Mouse (Mus musculus): ENCODE data around the gene Pfdn5. TPM values are rescaled to one million over a fixed set of nuclear protein-coding genes. Genes with fewer than 3 reads are reported as not detected.
A peak's percentile ranks its signal among the peaks of the same experiment; 100 is the strongest.
"Not testable (repeated sequence)": the region's sequence is repeated elsewhere in the genome, so short reads cannot be mapped to it uniquely, and the experiment has no call there.

Pfdn5 gene
- polyA plus RNA-seq, 1 experiment from 2014 or later, result 562 TPM

DNA sequence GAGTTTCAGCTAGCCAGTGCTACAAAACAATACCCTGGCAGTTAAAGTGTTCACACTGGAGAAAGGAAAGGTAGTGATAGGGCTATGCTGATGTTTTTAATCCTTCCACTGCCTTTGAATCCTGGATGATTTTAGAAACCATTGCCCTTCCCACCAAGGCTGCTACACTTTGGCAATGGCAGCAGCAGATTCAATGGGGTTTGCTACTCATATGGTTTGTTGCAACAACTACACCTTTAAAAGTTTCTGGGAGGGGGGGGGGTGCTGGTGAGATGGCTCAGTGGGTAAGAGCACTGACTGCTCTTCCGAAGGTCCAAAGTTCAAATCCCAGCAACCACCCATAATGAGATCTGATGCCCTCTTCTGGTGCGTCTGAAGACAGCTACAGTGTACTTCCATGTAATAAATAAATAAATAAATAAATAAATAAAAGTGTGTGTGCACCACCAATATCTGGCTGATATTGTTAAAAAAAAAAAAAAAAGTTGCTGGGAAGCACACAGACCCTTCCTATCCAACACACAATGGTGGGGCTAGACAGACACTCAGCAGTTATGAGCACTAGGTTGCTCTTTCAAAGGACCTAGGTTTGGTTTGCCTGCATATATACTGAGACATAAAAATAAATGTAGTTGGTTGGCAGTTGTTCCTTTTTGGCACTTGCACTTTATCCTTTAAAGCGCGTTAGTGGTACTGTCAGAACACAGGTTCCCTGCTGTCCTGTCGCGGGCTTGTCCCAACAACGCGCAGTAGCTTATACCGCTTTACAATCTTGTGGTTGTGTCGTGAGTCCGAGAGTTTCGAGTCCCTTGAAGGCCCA, 1.1 kb upstream of the Pfdn5 start:
- Histone ChIP-seq H3K27ac (replicated peaks; ENCODE audit: low read depth, low read length) (no peak overlapping the region), H3K36me3 (ENCODE audit: control insufficient read depth, insufficient read depth, low read length) (peaks cover 33% of the 10 kb centered on the region; the same call in 1 of the 2 replicates), H3K4me1 (ENCODE audit: control insufficient read depth, insufficient read depth, low read length) (peaks cover 8% of the 10 kb centered on the region), H3K9me3 (ENCODE audit: control insufficient read depth, low read length) (no peaks in the 10 kb centered on the region), H3K9ac (replicated peaks; ENCODE audit: low read length) (no peak overlapping the region), H3K4me3 (replicated peaks; ENCODE audit: low read depth, low read length) (no peak overlapping the region), H3K27me3 (ENCODE audit: control insufficient read depth, insufficient read depth, low read length) (no peaks in the 10 kb centered on the region), H3K4me2 (ENCODE audit: low read length) (peak overlapping the region; percentile 74)
- 76% methylated on average over 12 of the region's 12 CpGs for WGBS
- DNase-seq (no peak), ATAC-seq (ENCODE audit: low FRiP score, low TSS enrichment) (no peak)

DNA sequence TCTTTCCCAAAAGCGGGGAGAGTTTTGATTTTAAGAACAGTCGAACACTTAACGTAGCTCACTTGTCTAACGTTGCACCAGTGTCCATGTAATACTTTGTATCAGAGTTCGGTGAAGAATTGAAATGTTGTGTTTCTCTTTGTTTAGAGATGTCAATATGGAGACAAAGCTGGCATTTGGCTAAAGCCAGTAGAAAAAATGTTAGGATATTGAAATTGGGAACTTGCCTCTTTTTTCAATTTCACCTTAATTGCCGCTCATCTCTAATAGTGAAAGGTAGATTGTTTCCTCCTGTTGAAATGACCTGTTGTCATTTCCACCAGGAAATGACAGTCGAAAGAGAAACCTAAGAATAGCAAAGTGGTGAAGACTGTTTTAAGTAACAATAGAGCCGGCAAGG, 976 bp downstream of the Pfdn5 start:
- H3K4me1 ChIP-seq (ENCODE audit: control insufficient read depth, insufficient read depth, low read length), result peaks cover 12% of the 10 kb centered on the region
- no peak overlapping the region for H3K27ac ChIP-seq (replicated peaks; ENCODE audit: low read depth, low read length)
- H3K27me3 ChIP-seq (ENCODE audit: control insufficient read depth, insufficient read depth, low read length), result no peaks in the 10 kb centered on the region
- peak overlapping the region; percentile 74 for H3K4me2 ChIP-seq (ENCODE audit: low read length)
- H3K4me3 ChIP-seq (replicated peaks; ENCODE audit: low read depth, low read length), result peak overlapping the region; percentile 94
- DNase-seq (no peak), ATAC-seq (ENCODE audit: low FRiP score, low TSS enrichment) (no peak)
- no peaks in the 10 kb centered on the region for H3K9me3 ChIP-seq (ENCODE audit: control insufficient read depth, low read length)
- H3K9ac ChIP-seq (replicated peaks; ENCODE audit: low read length), result peak overlapping the region; percentile 79
- 72% methylated on average over 8 of the region's 8 CpGs for WGBS
- peaks cover 33% of the 10 kb centered on the region for H3K36me3 ChIP-seq (ENCODE audit: control insufficient read depth, insufficient read depth, low read length)

DNA sequence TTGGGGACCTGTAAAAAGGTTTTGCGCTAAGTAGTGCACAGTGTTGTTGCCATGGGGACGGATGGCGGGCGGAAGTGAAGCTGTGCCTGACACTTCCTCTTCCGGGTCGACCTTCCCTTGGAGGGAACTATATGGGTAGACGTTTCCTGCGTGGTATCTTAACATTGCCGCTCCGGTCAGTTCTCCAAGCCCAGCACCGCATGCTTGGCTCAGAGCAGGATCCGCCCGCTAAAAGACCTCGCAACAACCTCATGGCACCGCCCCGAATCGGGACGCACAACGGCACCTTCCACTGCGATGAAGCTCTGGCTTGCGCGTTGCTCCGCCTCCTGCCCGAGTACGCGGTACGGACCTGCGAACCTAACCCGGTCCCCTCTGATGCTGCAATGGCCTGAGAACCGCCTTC, 5.7 kb downstream of the Pfdn5 start, which contains the start of gene Myg1:
TSS of gene Myg1 (plus strand) at position 100 of the 406 bp plus-strand sequence.
- peak; percentile 90 for ATAC-seq (ENCODE audit: low FRiP score, low TSS enrichment)
- H3K4me2 ChIP-seq (ENCODE audit: low read length), result peak within 1 kb of the TSS; percentile 92
- under 1% methylated on average over 30 of the region's 30 CpGs for WGBS

DNA sequence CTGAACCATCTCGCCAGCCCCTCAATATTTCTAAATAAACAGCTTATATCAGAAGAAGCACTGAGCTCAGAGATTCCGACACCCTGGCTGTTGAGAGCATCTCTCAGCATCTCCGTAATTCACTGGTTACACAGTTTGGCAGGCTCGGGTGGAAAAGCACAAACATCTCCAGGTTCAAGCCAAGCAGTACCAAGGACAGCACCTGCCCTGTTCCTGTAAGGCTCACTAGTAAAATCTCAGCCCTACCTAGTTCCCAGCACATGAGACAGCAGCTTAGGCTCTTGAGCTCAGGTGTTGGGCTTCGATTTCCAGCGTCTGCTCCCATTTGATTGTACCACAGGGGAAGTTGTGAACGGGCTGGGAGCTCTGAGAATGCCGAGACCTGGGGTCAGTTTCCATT, 9.3 kb downstream of the Pfdn5 start:
- H3K27ac ChIP-seq (replicated peaks; ENCODE audit: low read depth, low read length), result no peak overlapping the region
- no peak overlapping the region for H3K9ac ChIP-seq (replicated peaks; ENCODE audit: low read length)
- H3K36me3 ChIP-seq (ENCODE audit: control insufficient read depth, insufficient read depth, low read length), result peaks cover 68% of the 10 kb centered on the region
- no peak overlapping the region for H3K4me3 ChIP-seq (replicated peaks; ENCODE audit: low read depth, low read length)
- no peaks in the 10 kb centered on the region for H3K27me3 ChIP-seq (ENCODE audit: control insufficient read depth, insufficient read depth, low read length)
- no peaks in the 10 kb centered on the region for H3K9me3 ChIP-seq (ENCODE audit: control insufficient read depth, low read length)
- WGBS, result 88% methylated on average over 8 of the region's 8 CpGs
- no peak overlapping the region for H3K4me2 ChIP-seq (ENCODE audit: low read length)
- ATAC-seq (ENCODE audit: low FRiP score, low TSS enrichment) (no peak), DNase-seq (no peak)
- H3K4me1 ChIP-seq (ENCODE audit: control insufficient read depth, insufficient read depth, low read length), result peaks cover 16% of the 10 kb centered on the region

More for the DNA sequence above, 5.7 kb downstream of the Pfdn5 start, which contains the start of gene Myg1:
- Histone ChIP-seq H3K9ac (replicated peaks; ENCODE audit: low read length) (peak within 1 kb of the TSS; percentile 72), H3K27me3 (ENCODE audit: control insufficient read depth, insufficient read depth, low read length) (no peaks in the 10 kb centered on the region), H3K4me3 (replicated peaks; ENCODE audit: low read depth, low read length) (peak within 1 kb of the TSS; percentile 77), H3K4me1 (ENCODE audit: control insufficient read depth, insufficient read depth, low read length) (peaks cover 23% of the 10 kb centered on the region), H3K27ac (replicated peaks; ENCODE audit: low read depth, low read length) (peak within 1 kb of the TSS; percentile 55), H3K36me3 (ENCODE audit: control insufficient read depth, insufficient read depth, low read length) (peaks cover 59% of the 10 kb centered on the region), H3K9me3 (ENCODE audit: control insufficient read depth, low read length) (no peaks in the 10 kb centered on the region)
- peak; percentile 95 for DNase-seq

DNA sequence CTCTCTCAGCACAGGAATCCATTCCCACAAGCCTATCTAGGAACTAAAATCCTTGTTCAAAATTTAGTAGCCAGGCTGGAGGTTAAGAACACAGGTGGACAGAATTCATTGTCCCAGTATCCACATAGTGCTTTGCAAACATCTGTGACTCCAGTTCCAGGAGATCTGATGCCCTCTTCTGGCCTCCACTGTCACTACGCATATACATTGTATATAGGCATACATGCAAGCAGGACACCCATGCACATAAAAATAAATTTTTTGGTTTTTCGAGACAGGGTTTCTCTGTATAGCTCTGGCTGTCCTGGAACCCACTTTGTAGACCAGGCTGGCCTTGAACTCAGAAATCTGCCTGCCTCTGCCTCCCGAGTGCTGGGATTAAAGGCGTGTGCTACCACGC, 10.0 kb downstream of the Pfdn5 start:
- DNase-seq, result peak; percentile 53
- peaks cover 64% of the 10 kb centered on the region for H3K36me3 ChIP-seq (ENCODE audit: control insufficient read depth, insufficient read depth, low read length)
- not testable (repeated sequence) for H3K27ac ChIP-seq (replicated peaks; ENCODE audit: low read depth, low read length); H3K27me3 ChIP-seq (ENCODE audit: control insufficient read depth, insufficient read depth, low read length); H3K4me3 ChIP-seq (replicated peaks; ENCODE audit: low read depth, low read length); H3K9me3 ChIP-seq (ENCODE audit: control insufficient read depth, low read length); H3K4me2 ChIP-seq (ENCODE audit: low read length); H3K9ac ChIP-seq (replicated peaks; ENCODE audit: low read length); ATAC-seq (ENCODE audit: low FRiP score, low TSS enrichment)
- peaks cover 16% of the 10 kb centered on the region for H3K4me1 ChIP-seq (ENCODE audit: control insufficient read depth, insufficient read depth, low read length)
- 91% methylated on average over 5 of the region's 5 CpGs for WGBS

DNA sequence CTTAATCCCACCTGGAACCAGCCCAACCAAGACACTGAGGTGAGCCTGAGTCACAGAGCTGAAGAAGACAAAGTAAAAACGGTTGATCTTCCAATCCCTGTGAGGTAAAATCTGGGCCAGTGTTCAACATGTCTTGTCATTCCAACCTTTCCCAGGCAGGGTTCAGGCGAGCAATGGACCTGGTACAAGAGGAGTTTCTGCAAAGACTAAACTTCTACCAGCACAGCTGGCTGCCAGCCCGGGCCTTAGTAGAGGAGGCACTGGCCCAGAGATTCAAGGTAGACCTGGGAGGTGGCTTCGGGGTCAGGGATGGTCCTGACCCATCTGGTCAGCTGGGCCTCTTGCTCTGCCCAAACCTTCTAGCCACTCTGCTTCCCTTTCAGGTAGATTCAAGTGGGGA, 11.0 kb downstream of the Pfdn5 start:
- no peak overlapping the region for H3K9ac ChIP-seq (replicated peaks; ENCODE audit: low read length)
- no peak for DNase-seq
- H3K27me3 ChIP-seq (ENCODE audit: control insufficient read depth, insufficient read depth, low read length), result no peaks in the 10 kb centered on the region
- no peak overlapping the region for H3K27ac ChIP-seq (replicated peaks; ENCODE audit: low read depth, low read length)
- no peak overlapping the region for H3K4me2 ChIP-seq (ENCODE audit: low read length)
- H3K36me3 ChIP-seq (ENCODE audit: control insufficient read depth, insufficient read depth, low read length), result peaks cover 64% of the 10 kb centered on the region
- H3K4me1 ChIP-seq (ENCODE audit: control insufficient read depth, insufficient read depth, low read length), result peaks cover 12% of the 10 kb centered on the region
- no peaks in the 10 kb centered on the region for H3K9me3 ChIP-seq (ENCODE audit: control insufficient read depth, low read length)
- H3K4me3 ChIP-seq (replicated peaks; ENCODE audit: low read depth, low read length), result no peak overlapping the region
- no peak for ATAC-seq (ENCODE audit: low FRiP score, low TSS enrichment)
- WGBS, result 86% methylated on average over 4 of the region's 4 CpGs

DNA sequence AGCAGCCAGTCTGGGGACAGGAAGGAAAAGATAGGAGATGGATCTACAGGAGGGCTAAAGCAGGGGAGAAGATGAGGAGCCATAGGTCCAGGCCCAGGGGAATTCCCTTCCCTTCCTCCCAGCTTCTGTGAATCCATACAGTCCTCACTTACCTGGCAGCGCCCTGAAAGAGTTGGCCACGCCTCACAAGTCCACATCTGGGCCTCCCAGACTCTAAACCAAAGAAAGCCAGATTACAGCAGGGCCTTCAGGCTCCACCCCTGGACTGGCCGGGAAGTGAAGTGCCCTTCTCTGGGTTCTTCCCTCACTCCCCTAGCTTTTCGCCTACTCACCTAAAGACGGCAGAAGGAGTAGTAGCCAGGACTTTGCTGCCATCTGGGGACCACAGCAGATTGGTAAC, 13.7 kb downstream of the Pfdn5 start:
- no peaks in the 10 kb centered on the region for H3K27me3 ChIP-seq (ENCODE audit: control insufficient read depth, insufficient read depth, low read length)
- no peak overlapping the region for H3K9ac ChIP-seq (replicated peaks; ENCODE audit: low read length)
- H3K9me3 ChIP-seq (ENCODE audit: control insufficient read depth, low read length), result no peaks in the 10 kb centered on the region
- H3K4me2 ChIP-seq (ENCODE audit: low read length), result no peak overlapping the region
- peaks cover 49% of the 10 kb centered on the region for H3K36me3 ChIP-seq (ENCODE audit: control insufficient read depth, insufficient read depth, low read length)
- H3K4me1 ChIP-seq (ENCODE audit: control insufficient read depth, insufficient read depth, low read length), result no peaks in the 10 kb centered on the region
- no peak overlapping the region for H3K4me3 ChIP-seq (replicated peaks; ENCODE audit: low read depth, low read length)
- ATAC-seq (ENCODE audit: low FRiP score, low TSS enrichment) (no peak), DNase-seq (no peak)
- 79% methylated on average over 5 of the region's 5 CpGs for WGBS
- no peak overlapping the region for H3K27ac ChIP-seq (replicated peaks; ENCODE audit: low read depth, low read length)

DNA sequence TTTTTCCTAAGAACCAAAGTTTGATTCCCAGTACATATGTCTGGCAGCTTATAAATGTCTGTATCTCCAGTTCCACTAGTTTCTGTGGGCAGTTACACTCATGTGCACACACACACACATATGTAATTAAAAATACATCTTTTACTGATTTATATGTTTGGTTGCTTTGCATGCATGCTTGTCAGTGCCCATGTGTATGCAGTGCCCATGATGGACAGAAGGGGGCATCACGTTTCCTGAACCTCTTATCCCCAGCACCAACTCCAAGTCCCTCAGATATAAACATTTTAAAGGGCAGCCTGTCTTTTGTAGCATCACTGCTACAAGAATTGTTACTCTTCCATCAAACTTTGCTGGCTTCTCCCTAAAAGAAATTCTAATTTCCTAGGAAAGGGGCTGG, 15.7 kb downstream of the Pfdn5 start:
- no peak overlapping the region for H3K9ac ChIP-seq (replicated peaks; ENCODE audit: low read length)
- no peak for ATAC-seq (ENCODE audit: low FRiP score, low TSS enrichment)
- H3K27ac ChIP-seq (replicated peaks; ENCODE audit: low read depth, low read length), result no peak overlapping the region
- no peak overlapping the region for H3K4me3 ChIP-seq (replicated peaks; ENCODE audit: low read depth, low read length)
- H3K4me1 ChIP-seq (ENCODE audit: control insufficient read depth, insufficient read depth, low read length), result no peaks in the 10 kb centered on the region
- peaks cover 39% of the 10 kb centered on the region for H3K36me3 ChIP-seq (ENCODE audit: control insufficient read depth, insufficient read depth, low read length)
- H3K27me3 ChIP-seq (ENCODE audit: control insufficient read depth, insufficient read depth, low read length), result no peaks in the 10 kb centered on the region
- DNase-seq, result peak; percentile 66
- H3K4me2 ChIP-seq (ENCODE audit: low read length), result no peak overlapping the region
- H3K9me3 ChIP-seq (ENCODE audit: control insufficient read depth, low read length), result no peaks in the 10 kb centered on the region
- 8% methylated on average over 1 of the region's 1 CpGs for WGBS

DNA sequence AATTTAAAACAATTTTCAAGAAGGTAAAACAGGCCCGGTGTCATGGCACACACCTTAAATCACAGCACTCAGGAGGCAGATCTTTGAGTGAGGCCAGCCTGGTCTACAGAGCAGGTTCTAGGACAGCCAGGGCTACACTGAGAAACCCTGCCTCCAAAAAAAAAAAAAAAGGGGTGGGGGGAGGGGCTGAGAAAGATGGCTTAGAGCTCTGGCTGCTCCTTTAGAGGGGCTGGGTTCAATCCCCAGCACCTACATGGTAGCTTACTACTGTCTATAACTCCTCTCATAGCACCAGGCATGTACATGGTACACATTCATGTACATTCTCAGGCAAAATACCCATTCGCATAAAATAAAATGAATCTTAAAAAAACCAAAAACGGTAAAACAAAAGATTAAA, 18.6 kb downstream of the Pfdn5 start:
- no peak overlapping the region for H3K9ac ChIP-seq (replicated peaks; ENCODE audit: low read length)
- no peaks in the 10 kb centered on the region for H3K27me3 ChIP-seq (ENCODE audit: control insufficient read depth, insufficient read depth, low read length)
- H3K4me1 ChIP-seq (ENCODE audit: control insufficient read depth, insufficient read depth, low read length), result no peaks in the 10 kb centered on the region
- no peak for DNase-seq
- peaks cover 15% of the 10 kb centered on the region for H3K36me3 ChIP-seq (ENCODE audit: control insufficient read depth, insufficient read depth, low read length)
- H3K9me3 ChIP-seq (ENCODE audit: control insufficient read depth, low read length), result no peaks in the 10 kb centered on the region
- 92% methylated on average over 3 of the region's 3 CpGs for WGBS
- no peak overlapping the region for H3K4me2 ChIP-seq (ENCODE audit: low read length)
- ATAC-seq (ENCODE audit: low FRiP score, low TSS enrichment), result no peak
- H3K4me3 ChIP-seq (replicated peaks; ENCODE audit: low read depth, low read length), result no peak overlapping the region
- H3K27ac ChIP-seq (replicated peaks; ENCODE audit: low read depth, low read length), result no peak overlapping the region
